8 mouse cellular contexts compared by ENCODE assay signal in genomic region chr5:64813361-64813760, GRCm38 (mm10). TPM values are rescaled to one million over a fixed set of nuclear protein-coding genes. Genes with fewer than 3 reads are reported as not detected.
DNase-seq lines count a peak whose midpoint lies in the region; ATAC-seq and TF ChIP-seq lines count a peak whose summit lies in the region.

No protein-coding gene starts in this region.

- no peaks in the 10 kb centered on the region for H3K9me3 ChIP-seq in forebrain, embryonic 12.5 days
- no peaks in the 10 kb centered on the region for H3K9me3 ChIP-seq in lung, postnatal 0 days (ENCODE audit: low read length)

- TF ChIP-seq CTCF in lung, postnatal 0 days (IDR thresholded peaks at IDR 0.05) = peak; percentile 94

- no peaks in the 10 kb centered on the region for H3K27me3 ChIP-seq in forebrain, embryonic 12.5 days
- no peaks in the 10 kb centered on the region for H3K27me3 ChIP-seq in lung, postnatal 0 days (replicated peaks; ENCODE audit: insufficient read depth, low read length)

- H3K36me3 ChIP-seq in forebrain, embryonic 12.5 days (replicated peaks) = peaks cover 10% of the 10 kb centered on the region
- H3K36me3 ChIP-seq in lung, postnatal 0 days (ENCODE audit: insufficient read depth, low read length) = peaks cover 5% of the 10 kb centered on the region; the same call in 1 of the 2 replicates

- ATAC-seq in cerebellum, adult (ENCODE audit: insufficient number of reproducible peaks, low FRiP score, low TSS enrichment) = no peak
- ATAC-seq in forebrain, embryonic 12.5 days (ENCODE audit: low FRiP score) = 0 out of 2 replicates have a peak, but pooled peaks have one; percentile 12
- ATAC-seq in lung, postnatal 0 days = no peak

- WGBS in forebrain, embryonic 12.5 days = 15% methylated on average over 9 of the region's 9 CpGs
- WGBS in lung, postnatal 0 days = 5% methylated on average over 9 of the region's 9 CpGs

- H3K4me1 ChIP-seq in forebrain, embryonic 12.5 days = peaks cover 50% of the 10 kb centered on the region
- H3K4me1 ChIP-seq in lung, postnatal 0 days (ENCODE audit: insufficient read depth, low read depth, low read length) = peaks cover 33% of the 10 kb centered on the region

- DNase-seq in cerebellum, adult 11 months = peak; percentile 68
- peak; percentile 95 for DNase-seq in c-Kit-positive CD71-negative TER-119-negative erythroid progenitor cells, embryonic 14.5 days (ENCODE audit: low read depth)
- peak; percentile 89 to 94 for DNase-seq in heart, postnatal 10 days
- DNase-seq in layer of hippocampus, adult 9-10 months (ENCODE audit: low spot score) = peak; percentile 71
- peak; percentile 90 for DNase-seq in lung, postnatal 0 days (ENCODE audit: low spot score)
- peak; percentile 89 for DNase-seq in right cerebral cortex, postnatal 4 days

- H3K9ac ChIP-seq in forebrain, embryonic 12.5 days = no peak overlapping the region
- H3K9ac ChIP-seq in lung, postnatal 0 days (replicated peaks; ENCODE audit: low read depth) = peak overlapping the region; percentile 51; the same call in 1 of the 2 replicates

- peak; percentile 19; the same call in 1 of the 2 replicates for TF ChIP-seq EP300 in lung, postnatal 0 days (IDR thresholded peaks at IDR 0.05)

- no peak overlapping the region for H3K27ac ChIP-seq in forebrain, embryonic 12.5 days
- H3K27ac ChIP-seq in lung, postnatal 0 days (ENCODE audit: low read length) = peak overlapping the region; percentile 96

- H3K4me3 ChIP-seq in forebrain, embryonic 12.5 days (replicated peaks) = no peak overlapping the region
- peak overlapping the region; percentile 28; the same call in 1 of the 2 replicates for H3K4me3 ChIP-seq in lung, postnatal 0 days (ENCODE audit: low read depth, low read length)

- H3K4me2 ChIP-seq in forebrain, embryonic 12.5 days = no peak overlapping the region
- H3K4me2 ChIP-seq in lung, postnatal 0 days (replicated peaks; ENCODE audit: low read depth, low read length) = peak overlapping the region; percentile 61

- intact Hi-C loops in heart, postnatal 10 days (cut with DNase I) = loop anchor here (1.0 to 5.0 kb wide), 4 partner anchors 233 to 526 kb away; no protein-coding TSS in a partner anchor

RNA-seq across cellular contexts. Expression of gene Klf3, which starts 10.2 kb away (rescaled TPM):
- polyA plus RNA-seq in forebrain, embryonic 12.5 days (2016; fragmentation: Nextera tagmentation; extraction: Ambion mirVana) = 32.5 and 33.6 TPM in 2 replicates
- 10 to 100 TPM; 78.9 to 81.0 TPM for total RNA-seq in heart, postnatal 10 days (2021)
- polyA plus RNA-seq in lung, postnatal 0 days (2015; fragmentation: Nextera tagmentation; extraction: Ambion mirVana) = 89.7 and 104 TPM in 2 replicates
